Mouse (Mus musculus) adrenal gland, postnatal 4 days (tissue): ENCODE measurements at regions not wholly inside any gene's neighbourhood (a gene's known extent, or its start where the extent isn't known, plus 50 kb on each side); places are given as distances from the start of the nearest gene placed in this dataset.
A peak's percentile ranks its signal among the peaks of the same experiment; 100 is the strongest.

Experiments used
- DNase-seq, 2 experiments: peaks; one replicate each; pipeline ENCODE4 v3.0.0; 2021 to 2022; ENCODE audit warnings: low spot score in 2 of 2, mixed read lengths in 2 of 2

- DNase-seq, result no peak
Observed at GRCm38 (mm10) chr2:170294657-170295056, 133.0 kb downstream of the Bcas1 start.

GRCm38 (mm10) chr2:170291841-170292655 lies 135.6 kb downstream of the Bcas1 start:
- no peak for DNase-seq

DNA sequence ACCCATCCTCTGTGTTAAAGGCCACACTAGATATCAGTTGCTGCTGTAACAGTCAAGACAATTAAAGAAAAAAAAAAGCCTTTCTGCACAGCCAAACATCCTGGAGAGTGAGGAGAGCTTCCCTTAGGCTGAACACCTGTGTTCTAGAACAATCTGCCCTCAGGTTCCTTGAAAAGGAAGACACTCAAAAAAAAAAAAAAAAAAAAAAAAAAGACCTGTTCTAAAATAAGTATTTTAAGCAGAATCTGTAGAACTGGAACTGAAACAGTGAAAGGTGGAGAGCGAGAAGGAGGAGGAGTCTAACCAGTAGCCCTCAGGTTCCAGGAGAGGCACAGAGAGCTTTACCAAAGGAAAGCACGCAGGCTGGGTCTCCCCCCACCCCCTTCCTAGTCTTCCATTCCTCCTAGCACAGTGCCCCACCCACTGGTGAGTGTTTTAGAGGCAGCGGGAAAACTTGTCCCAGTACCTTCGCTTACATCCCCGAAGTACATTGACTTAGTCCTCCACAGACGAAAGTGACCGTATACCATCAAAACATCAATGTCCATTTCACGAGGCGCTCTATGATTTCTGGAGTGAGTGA lies 138.2 kb downstream of the Bcas1 start:
- DNase-seq, result no peak

DNA sequence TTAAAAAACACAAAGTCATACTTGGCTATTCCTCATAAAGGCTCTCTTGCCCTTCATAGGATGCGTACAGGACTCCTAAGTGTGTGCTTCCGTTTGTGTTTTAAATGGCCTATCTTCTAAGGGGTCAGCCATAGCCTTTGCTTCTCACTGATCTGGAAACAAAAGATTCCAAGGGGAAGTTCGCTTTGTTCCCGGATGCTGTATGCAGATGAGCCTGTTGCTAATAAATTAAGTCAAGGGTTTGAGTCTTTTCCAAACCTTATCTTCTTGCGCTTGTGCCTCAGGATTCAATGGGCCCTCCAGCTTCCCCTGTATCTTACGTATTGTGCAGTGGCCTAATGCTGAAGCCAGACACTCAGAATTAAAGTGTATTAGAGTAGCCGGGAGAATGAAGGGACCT lies 138.9 kb downstream of the Bcas1 start:
- no peak for DNase-seq

GRCm38 (mm10) chr2:170288196-170288595 lies 139.4 kb downstream of the Bcas1 start:
- no peak for DNase-seq

DNA sequence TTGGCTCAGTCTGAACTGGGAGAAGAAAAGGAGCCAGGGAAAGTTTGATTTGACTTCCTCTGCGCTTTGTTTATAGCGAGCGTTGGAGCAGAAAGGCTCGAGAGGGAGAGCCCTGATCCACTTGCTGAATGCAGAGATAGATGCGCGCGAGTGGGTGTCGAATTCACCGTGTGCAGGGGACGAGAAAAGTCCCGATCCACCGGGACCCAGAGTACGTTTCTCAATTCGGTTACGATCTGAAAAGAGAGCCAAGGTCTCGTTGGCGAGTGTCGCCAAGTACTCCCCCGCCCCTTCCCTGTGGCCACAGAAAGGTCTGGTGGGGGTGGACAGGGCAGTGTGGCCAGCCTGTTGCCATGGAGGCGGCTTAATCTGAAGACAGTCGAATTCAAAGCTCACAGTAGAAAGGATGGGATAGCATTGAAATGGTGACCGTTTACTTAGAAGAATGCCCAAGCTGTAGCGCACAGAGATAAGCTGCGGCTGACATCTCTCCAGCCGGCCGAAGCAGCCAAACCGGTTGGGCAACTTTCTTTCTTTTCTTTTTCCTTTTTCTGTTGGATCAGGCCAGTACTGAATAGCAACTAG lies 139.5 kb upstream of the Zfp217 start:
- DNase-seq, result peak; percentile 15 to 36

DNA sequence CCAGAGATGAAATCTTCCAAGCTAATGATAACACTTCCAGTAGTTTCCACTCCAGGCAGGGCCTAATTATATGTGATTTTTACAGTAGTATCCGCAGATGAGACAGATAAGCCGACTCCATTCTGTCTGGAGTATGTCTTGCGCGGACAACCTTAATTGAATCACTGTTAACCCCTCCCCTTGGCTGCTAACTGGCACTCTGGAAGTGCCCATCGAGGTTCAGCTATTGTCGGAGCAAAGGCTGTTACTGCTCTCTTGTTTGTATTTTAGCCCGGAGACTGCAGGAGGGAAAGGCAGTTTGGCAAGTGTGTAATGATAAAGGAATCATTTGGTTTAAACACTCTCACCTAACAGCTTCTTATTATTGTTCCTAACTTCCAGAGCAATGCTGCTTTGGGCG lies 138.9 kb upstream of the Zfp217 start:
- DNase-seq, result no peak

DNA sequence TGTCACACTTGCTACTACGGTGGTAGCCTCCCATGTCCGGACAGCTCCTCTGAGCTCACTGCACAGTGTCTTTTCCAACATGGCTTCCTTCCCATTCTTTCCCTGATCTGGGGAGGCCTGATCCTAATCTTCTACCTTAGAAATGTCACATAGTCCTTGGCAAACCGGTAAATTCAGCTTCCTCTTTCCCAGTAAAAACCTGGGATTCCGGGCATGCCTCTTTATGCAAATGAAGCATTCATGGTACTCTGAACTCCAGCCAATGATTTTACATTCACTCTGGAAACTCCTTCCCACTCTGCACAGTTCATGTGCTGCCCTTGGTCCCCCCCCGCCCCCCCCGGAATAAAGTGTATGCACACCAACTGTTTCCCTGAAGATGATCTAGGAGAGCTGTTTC lies 134.6 kb upstream of the Zfp217 start:
- no peak for DNase-seq

- DNase-seq, result no peak
Observed at GRCm38 (mm10) chr2:170281311-170282008, 133.6 kb upstream of the Zfp217 start.

GRCm38 (mm10) chr2:170280733-170281132 lies 132.8 kb upstream of the Zfp217 start:
- DNase-seq, result no peak

- no peak for DNase-seq
Observed at GRCm38 (mm10) chr2:170277896-170278295, 130.0 kb upstream of the Zfp217 start.

- DNase-seq, result no peak
Observed at GRCm38 (mm10) chr2:170277182-170277767, 129.4 kb upstream of the Zfp217 start.

DNA sequence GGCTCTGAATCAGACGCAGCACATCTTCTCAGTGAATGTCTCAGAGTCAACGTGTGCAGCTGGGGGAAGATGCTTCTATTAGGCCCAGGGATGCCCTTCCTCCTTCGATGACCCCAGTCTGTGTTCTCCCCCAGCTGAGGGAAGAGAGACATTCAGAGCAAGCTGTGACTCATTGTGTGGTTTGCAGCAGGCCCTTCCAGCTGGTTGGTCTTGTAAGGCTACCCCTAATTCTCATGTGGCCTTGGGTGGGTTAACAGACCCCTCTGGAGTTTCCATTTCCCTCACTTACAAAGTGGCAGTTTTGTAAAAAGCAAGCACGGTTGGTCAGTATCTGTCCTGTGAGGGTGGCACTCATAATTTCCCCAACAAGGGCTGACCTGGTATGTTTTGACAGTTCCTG lies 127.8 kb upstream of the Zfp217 start:
- DNase-seq, result no peak

- DNase-seq, result no peak
Observed at GRCm38 (mm10) chr2:170269926-170270577, 122.1 kb upstream of the Zfp217 start.

GRCm38 (mm10) chr2:170268080-170268479 lies 120.2 kb upstream of the Zfp217 start:
- no peak for DNase-seq

DNA sequence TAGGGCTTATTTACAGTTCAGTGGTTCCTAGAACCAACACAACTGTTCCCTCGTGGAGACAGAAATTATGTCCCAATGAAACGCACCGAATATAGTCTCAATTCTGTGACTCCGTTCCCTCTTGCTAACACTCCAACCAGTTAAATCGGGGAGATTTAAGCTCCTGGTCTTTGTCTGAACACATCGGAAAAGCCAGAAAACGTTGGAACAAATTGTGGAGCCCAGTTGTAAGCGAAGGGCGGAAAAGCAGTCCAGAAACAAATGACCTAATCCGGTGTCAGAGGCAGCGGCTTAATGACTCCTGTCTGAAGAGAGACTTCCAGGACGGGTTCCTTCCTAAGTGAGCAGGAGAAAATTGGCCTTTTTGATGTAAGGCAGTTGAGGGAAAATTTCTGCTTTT lies 119.2 kb upstream of the Zfp217 start:
- DNase-seq, result no peak

GRCm38 (mm10) chr2:170266407-170267101 lies 118.7 kb upstream of the Zfp217 start:
- DNase-seq, result no peak

GRCm38 (mm10) chr2:170263594-170263993 lies 115.7 kb upstream of the Zfp217 start:
- DNase-seq, result no peak

GRCm38 (mm10) chr2:170261191-170261590 lies 113.3 kb upstream of the Zfp217 start:
- DNase-seq, result no peak

GRCm38 (mm10) chr2:170259662-170260457 lies 112.0 kb upstream of the Zfp217 start:
- no peak for DNase-seq
